Mouse (Mus musculus) thymus, adult 2 months (tissue): ENCODE measurements around the gene Unc119. TPM values are rescaled to one million over a fixed set of nuclear protein-coding genes. Genes with fewer than 3 reads are reported as not detected.

Source experiments
- DNase-seq: peaks from one replicate; pipeline ENCODE4 v3.0.0; 2021
- H3K27ac ChIP-seq: fragments of 200-500 bp; 2 replicates; pipeline ENCODE4 v1.5.1; 2012; ENCODE audit warnings: low read length, control low read depth; ENCODE audit not compliant: control insufficient read depth, insufficient read depth
- H3K27me3 ChIP-seq: fragments of 200-500 bp; 2 replicates; pipeline ENCODE4 v1.6.1; 2012; ENCODE audit warnings: mild to moderate bottlenecking, low read length, moderate library complexity, mixed read lengths; ENCODE audit not compliant: control insufficient read depth, insufficient read depth
- H3K36me3 ChIP-seq: fragments of 200-500 bp; 2 replicates; pipeline ENCODE4 v1.6.1; 2012; ENCODE audit warnings: mild to moderate bottlenecking, low read length, moderate library complexity; ENCODE audit not compliant: control insufficient read depth, insufficient read depth
- H3K4me1 ChIP-seq: fragments of 200-500 bp; replicated peaks from 2 replicates; pipeline ENCODE4 v1.6.1; 2012; ENCODE audit warnings: low read length; ENCODE audit not compliant: control insufficient read depth, insufficient read depth
- H3K4me3 ChIP-seq: fragments of 200-500 bp; 2 replicates; pipeline ENCODE4 v1.5.1; 2012; ENCODE audit warnings: mild to moderate bottlenecking, low read length, control low read depth, moderate library complexity; ENCODE audit not compliant: control insufficient read depth, insufficient read depth
- CTCF ChIP-seq: fragments of 200-500 bp; IDR thresholded peaks from 2 replicates; pipeline ENCODE4 v1.5.1; 2012; ENCODE audit warnings: mild to moderate bottlenecking, control low read depth, low read length, moderate library complexity, borderline replicate concordance; ENCODE audit not compliant: control insufficient read depth, poor library complexity, insufficient read depth; ENCODE audit errors: extremely low read depth
- POLR2A ChIP-seq: fragments of 200-500 bp; IDR thresholded peaks from 2 replicates; pipeline ENCODE4 v1.6.1; 2012; ENCODE audit warnings: mild to moderate bottlenecking, low read length, control low read depth, moderate library complexity; ENCODE audit not compliant: control insufficient read depth, poor library complexity, insufficient read depth; ENCODE audit errors: extremely low read depth
- WGBS: fragments of 180-500 bp; shearing (Covaris S2); methylation state at CpG from one replicate; pipeline ENCODE4 v1.1.7; 2018; 5-methylcytosine and 5-hydroxymethylcytosine counted together
- polyA plus RNA-seq: library from polyadenylated mRNA; depleted of rRNA; stranded (reverse); fragments of >200 nt; gene quantifications from 2 replicates; pipeline ENCODE4 v1.2.3, GENCODE M21; 2012

Unc119 gene
- polyA plus RNA-seq, 1 experiment = 42.0 TPM

- no peaks in the 10 kb centered on the region for H3K36me3 ChIP-seq
- DNase-seq = no peak
- no peaks in the 10 kb centered on the region for H3K27me3 ChIP-seq
- H3K4me1 ChIP-seq = peaks cover 5% of the 10 kb centered on the region
- TF ChIP-seq CTCF (no peak), POLR2A (no peak)
- no peak overlapping the region for H3K27ac ChIP-seq
- no peak overlapping the region for H3K4me3 ChIP-seq
- WGBS = 96% methylated on average over 7 of the region's 7 CpGs
Observed at GRCm38 (mm10) chr11:78382286-78382685, 39.0 kb downstream of the Unc119 start.

GRCm38 (mm10) chr11:78382701-78383100, 39.4 kb downstream of the Unc119 start:
- no peak for TF ChIP-seq CTCF
- TF ChIP-seq POLR2A = no peak
- Histone ChIP-seq H3K4me3 (no peak overlapping the region), H3K36me3 (no peaks in the 10 kb centered on the region), H3K27ac (no peak overlapping the region), H3K27me3 (no peaks in the 10 kb centered on the region), H3K4me1 (peaks cover 5% of the 10 kb centered on the region)
- no peak for DNase-seq
- 91% methylated on average over 5 of the region's 5 CpGs for WGBS

- Histone ChIP-seq H3K27ac (no peak overlapping the region), H3K27me3 (no peaks in the 10 kb centered on the region), H3K4me1 (peaks cover 5% of the 10 kb centered on the region), H3K4me3 (no peak overlapping the region), H3K36me3 (no peaks in the 10 kb centered on the region)
- TF ChIP-seq POLR2A (no peak), CTCF (no peak)
- DNase-seq = no peak
- WGBS = 95% methylated on average over 10 of the region's 10 CpGs
Observed at GRCm38 (mm10) chr11:78385776-78386175, 42.5 kb downstream of the Unc119 start.

DNA sequence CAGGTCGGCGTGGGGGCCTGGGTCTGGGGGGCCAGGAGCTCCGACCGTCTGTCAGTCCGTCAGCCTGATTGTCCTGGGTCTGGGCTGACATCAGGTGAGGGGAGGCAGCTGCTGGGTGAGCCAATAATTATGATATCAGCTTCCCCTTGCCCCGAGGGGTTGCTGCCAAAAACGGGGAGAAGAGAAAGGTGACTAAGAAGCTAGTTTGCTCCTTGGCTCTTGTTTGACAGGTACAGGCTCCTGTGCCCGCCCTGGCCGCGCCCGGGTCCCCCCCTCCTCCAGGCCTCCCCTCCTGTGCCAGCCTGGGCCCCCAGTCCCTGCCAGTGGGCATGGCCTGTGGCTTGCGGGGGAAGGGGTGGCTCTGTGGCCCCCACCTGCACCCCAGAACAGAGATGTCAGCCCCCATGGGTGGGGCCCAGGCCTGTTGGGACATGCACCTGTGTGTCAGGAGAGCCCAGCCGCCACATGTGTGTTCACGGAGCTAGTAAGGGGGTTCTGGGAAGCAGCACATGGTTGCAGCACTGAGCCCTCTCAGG, 43.3 kb downstream of the Unc119 start, which contains the start of gene Foxn1:
TSS of gene Foxn1 (minus strand) at position 51 of the 536 bp plus-strand sequence.
- H3K27me3 ChIP-seq = no peaks in the 10 kb centered on the region
- H3K4me3 ChIP-seq = 0 out of 2 replicates have a peak within 1 kb of the TSS, but pooled peaks have one; percentile 2
- no peak for DNase-seq
- no peak for TF ChIP-seq POLR2A
- TF ChIP-seq CTCF = no peak
- H3K4me1 ChIP-seq = no peaks in the 10 kb centered on the region
- H3K36me3 ChIP-seq = no peaks in the 10 kb centered on the region
- 93% methylated on average over 14 of the region's 14 CpGs for WGBS
- H3K27ac ChIP-seq = 0 out of 2 replicates have a peak within 1 kb of the TSS, but pooled peaks have one; percentile 20

DNA sequence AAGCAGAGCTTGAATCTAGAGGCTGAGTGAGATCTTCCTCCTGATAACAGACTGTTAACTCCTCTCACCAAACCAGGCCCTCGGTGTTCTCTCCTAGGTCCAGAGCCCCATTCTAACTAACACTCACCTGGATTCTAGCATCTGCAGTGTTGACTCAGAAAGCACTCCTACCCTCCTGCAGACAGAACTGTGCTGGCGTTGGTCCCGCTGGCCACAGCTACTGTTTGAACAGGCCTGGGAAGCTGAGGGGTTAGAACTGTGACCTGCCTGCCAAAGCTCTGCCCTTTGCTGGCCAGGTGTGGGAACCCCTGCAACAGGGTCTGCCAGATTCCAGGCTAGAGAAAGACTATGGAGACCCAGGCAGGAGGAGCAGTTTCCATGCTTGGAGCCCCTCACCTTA, 49.4 kb downstream of the Unc119 start:
- WGBS = 84% methylated on average over 3 of the region's 3 CpGs
- DNase-seq = no peak

GRCm38 (mm10) chr11:78396950-78397349, 53.7 kb downstream of the Unc119 start:
- no peaks in the 10 kb centered on the region for H3K36me3 ChIP-seq
- H3K27ac ChIP-seq = no peak overlapping the region
- H3K4me3 ChIP-seq = no peak overlapping the region
- DNase-seq = no peak
- 87% methylated on average over 11 of the region's 11 CpGs for WGBS
- no peak for TF ChIP-seq CTCF
- TF ChIP-seq POLR2A = no peak
- H3K4me1 ChIP-seq = peaks cover 4% of the 10 kb centered on the region
- H3K27me3 ChIP-seq = no peaks in the 10 kb centered on the region

More for the DNA sequence above, 49.4 kb downstream of the Unc119 start:
- TF ChIP-seq POLR2A = no peak
- no peak for TF ChIP-seq CTCF
- Histone ChIP-seq H3K36me3 (no peaks in the 10 kb centered on the region), H3K4me1 (peaks cover 4% of the 10 kb centered on the region), H3K27ac (no peak overlapping the region), H3K4me3 (no peak overlapping the region), H3K27me3 (no peaks in the 10 kb centered on the region)
